Mouse (Mus musculus): ENCODE measurements around the gene Mslnl.

DNA sequence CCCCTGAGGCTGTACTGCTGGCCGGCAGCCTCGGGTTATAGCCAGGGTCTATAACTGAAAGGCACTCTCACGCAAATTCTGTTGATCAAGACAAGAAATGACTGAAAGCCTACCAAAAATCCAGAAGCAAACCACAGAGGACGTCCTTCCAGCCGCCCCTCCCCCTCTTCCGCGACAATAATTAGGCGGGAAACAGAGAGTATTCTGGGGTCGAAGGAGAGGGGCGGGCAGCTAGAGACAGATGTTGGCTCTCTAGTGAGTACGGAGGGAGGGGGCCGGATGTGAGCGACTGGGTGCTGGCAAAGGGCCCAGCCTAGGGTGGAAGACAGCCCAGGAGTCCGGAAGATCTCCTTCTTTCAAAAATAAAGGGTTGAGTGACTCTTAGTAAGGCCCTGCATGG lies 56.8 kb downstream of the Mslnl start, which contains the start of gene Fam173a:
- TF ChIP-seq CTCF (IDR thresholded peaks at IDR 0.05; ENCODE audit: extremely low read depth, insufficient read length, insufficient replicate concordance, low read depth, low read length): peak; percentile 10; the same call in 1 of the 2 replicates
- TF ChIP-seq POLR2A (IDR thresholded peaks at IDR 0.05; ENCODE audit: low read depth, low read length): no peak

Data from small intestine, adult 2 months (tissue).